Mouse (Mus musculus): ENCODE measurements around the gene Lypd6b. TPM values are rescaled to one million over a fixed set of nuclear protein-coding genes. Genes with fewer than 3 reads are reported as not detected.

Gene Lypd6b
- polyA plus RNA-seq, 1 experiment: 0.20 TPM

- Histone ChIP-seq H3K27me3 (ENCODE audit: control insufficient read depth, insufficient read depth, low read length) (no peaks in the 10 kb centered on the region), H3K4me3 (ENCODE audit: control insufficient read depth, low read depth, low read length) (no peak overlapping the region), H3K36me3 (ENCODE audit: control insufficient read depth, insufficient read depth, low read length) (no peaks in the 10 kb centered on the region), H3K4me1 (ENCODE audit: control insufficient read depth, insufficient read depth, low read length) (peaks cover 10% of the 10 kb centered on the region), H3K27ac (ENCODE audit: control insufficient read depth, insufficient read depth, low read depth, low read length) (no peak overlapping the region)
- TF ChIP-seq CTCF (IDR thresholded peaks at IDR 0.05; ENCODE audit: control insufficient read depth, insufficient read depth, insufficient replicate concordance, low read depth, low read length) (no peak), POLR2A (IDR thresholded peaks at IDR 0.05; ENCODE audit: control insufficient read depth, low read depth, low read length) (no peak)
Measured at GRCm38 (mm10) chr2:49809496-49809895, 22.0 kb downstream of the Lypd6b start.

- Histone ChIP-seq H3K4me1 (ENCODE audit: control insufficient read depth, insufficient read depth, low read length) (peaks cover 4% of the 10 kb centered on the region), H3K4me3 (ENCODE audit: control insufficient read depth, low read depth, low read length) (no peak overlapping the region), H3K27ac (ENCODE audit: control insufficient read depth, insufficient read depth, low read depth, low read length) (no peak overlapping the region), H3K27me3 (ENCODE audit: control insufficient read depth, insufficient read depth, low read length) (no peaks in the 10 kb centered on the region), H3K36me3 (ENCODE audit: control insufficient read depth, insufficient read depth, low read length) (no peaks in the 10 kb centered on the region)
- TF ChIP-seq POLR2A (IDR thresholded peaks at IDR 0.05; ENCODE audit: control insufficient read depth, low read depth, low read length) (no peak), CTCF (IDR thresholded peaks at IDR 0.05; ENCODE audit: control insufficient read depth, insufficient read depth, insufficient replicate concordance, low read depth, low read length) (no peak)
Measured at GRCm38 (mm10) chr2:49811420-49811819, 23.9 kb downstream of the Lypd6b start.

GRCm38 (mm10) chr2:49811871-49812363 lies 24.4 kb downstream of the Lypd6b start:
- TF ChIP-seq CTCF (IDR thresholded peaks at IDR 0.05; ENCODE audit: control insufficient read depth, insufficient read depth, insufficient replicate concordance, low read depth, low read length) (no peak), POLR2A (IDR thresholded peaks at IDR 0.05; ENCODE audit: control insufficient read depth, low read depth, low read length) (no peak)
- no peaks in the 10 kb centered on the region for H3K4me1 ChIP-seq (ENCODE audit: control insufficient read depth, insufficient read depth, low read length)
- no peak overlapping the region for H3K27ac ChIP-seq (ENCODE audit: control insufficient read depth, insufficient read depth, low read depth, low read length)
- H3K27me3 ChIP-seq (ENCODE audit: control insufficient read depth, insufficient read depth, low read length): no peaks in the 10 kb centered on the region
- no peaks in the 10 kb centered on the region for H3K36me3 ChIP-seq (ENCODE audit: control insufficient read depth, insufficient read depth, low read length)
- H3K4me3 ChIP-seq (ENCODE audit: control insufficient read depth, low read depth, low read length): no peak overlapping the region

GRCm38 (mm10) chr2:49813151-49813550 lies 25.7 kb downstream of the Lypd6b start:
- Histone ChIP-seq H3K4me3 (ENCODE audit: control insufficient read depth, low read depth, low read length) (no peak overlapping the region), H3K27me3 (ENCODE audit: control insufficient read depth, insufficient read depth, low read length) (no peaks in the 10 kb centered on the region), H3K4me1 (ENCODE audit: control insufficient read depth, insufficient read depth, low read length) (no peaks in the 10 kb centered on the region), H3K36me3 (ENCODE audit: control insufficient read depth, insufficient read depth, low read length) (no peaks in the 10 kb centered on the region), H3K27ac (ENCODE audit: control insufficient read depth, insufficient read depth, low read depth, low read length) (no peak overlapping the region)
- TF ChIP-seq POLR2A (IDR thresholded peaks at IDR 0.05; ENCODE audit: control insufficient read depth, low read depth, low read length) (no peak), CTCF (IDR thresholded peaks at IDR 0.05; ENCODE audit: control insufficient read depth, insufficient read depth, insufficient replicate concordance, low read depth, low read length) (no peak)

- Histone ChIP-seq H3K36me3 (ENCODE audit: control insufficient read depth, insufficient read depth, low read length) (no peaks in the 10 kb centered on the region), H3K4me1 (ENCODE audit: control insufficient read depth, insufficient read depth, low read length) (no peaks in the 10 kb centered on the region), H3K27me3 (ENCODE audit: control insufficient read depth, insufficient read depth, low read length) (no peaks in the 10 kb centered on the region), H3K4me3 (ENCODE audit: control insufficient read depth, low read depth, low read length) (no peak overlapping the region), H3K27ac (ENCODE audit: control insufficient read depth, insufficient read depth, low read depth, low read length) (no peak overlapping the region)
- TF ChIP-seq POLR2A (IDR thresholded peaks at IDR 0.05; ENCODE audit: control insufficient read depth, low read depth, low read length): no peak
- no peak for TF ChIP-seq CTCF (IDR thresholded peaks at IDR 0.05; ENCODE audit: control insufficient read depth, insufficient read depth, insufficient replicate concordance, low read depth, low read length)
Measured at GRCm38 (mm10) chr2:49814011-49814410, 26.5 kb downstream of the Lypd6b start.

GRCm38 (mm10) chr2:49815696-49816320 lies 28.3 kb downstream of the Lypd6b start:
- Histone ChIP-seq H3K27ac (ENCODE audit: control insufficient read depth, insufficient read depth, low read depth, low read length) (no peak overlapping the region), H3K36me3 (ENCODE audit: control insufficient read depth, insufficient read depth, low read length) (no peaks in the 10 kb centered on the region), H3K4me1 (ENCODE audit: control insufficient read depth, insufficient read depth, low read length) (no peaks in the 10 kb centered on the region), H3K27me3 (ENCODE audit: control insufficient read depth, insufficient read depth, low read length) (no peaks in the 10 kb centered on the region), H3K4me3 (ENCODE audit: control insufficient read depth, low read depth, low read length) (no peak overlapping the region)
- TF ChIP-seq CTCF (IDR thresholded peaks at IDR 0.05; ENCODE audit: control insufficient read depth, insufficient read depth, insufficient replicate concordance, low read depth, low read length): no peak
- TF ChIP-seq POLR2A (IDR thresholded peaks at IDR 0.05; ENCODE audit: control insufficient read depth, low read depth, low read length): no peak

GRCm38 (mm10) chr2:49816549-49816948 lies 29.1 kb downstream of the Lypd6b start:
- TF ChIP-seq CTCF (IDR thresholded peaks at IDR 0.05; ENCODE audit: control insufficient read depth, insufficient read depth, insufficient replicate concordance, low read depth, low read length): no peak
- no peak for TF ChIP-seq POLR2A (IDR thresholded peaks at IDR 0.05; ENCODE audit: control insufficient read depth, low read depth, low read length)
- no peak overlapping the region for H3K4me3 ChIP-seq (ENCODE audit: control insufficient read depth, low read depth, low read length)
- no peaks in the 10 kb centered on the region for H3K4me1 ChIP-seq (ENCODE audit: control insufficient read depth, insufficient read depth, low read length)
- H3K27ac ChIP-seq (ENCODE audit: control insufficient read depth, insufficient read depth, low read depth, low read length): no peak overlapping the region
- H3K36me3 ChIP-seq (ENCODE audit: control insufficient read depth, insufficient read depth, low read length): no peaks in the 10 kb centered on the region
- no peaks in the 10 kb centered on the region for H3K27me3 ChIP-seq (ENCODE audit: control insufficient read depth, insufficient read depth, low read length)

Measured in testis, adult 2 months (tissue).